ENCODE assay signal across 31 mouse cellular contexts in the genomic region with DNA sequence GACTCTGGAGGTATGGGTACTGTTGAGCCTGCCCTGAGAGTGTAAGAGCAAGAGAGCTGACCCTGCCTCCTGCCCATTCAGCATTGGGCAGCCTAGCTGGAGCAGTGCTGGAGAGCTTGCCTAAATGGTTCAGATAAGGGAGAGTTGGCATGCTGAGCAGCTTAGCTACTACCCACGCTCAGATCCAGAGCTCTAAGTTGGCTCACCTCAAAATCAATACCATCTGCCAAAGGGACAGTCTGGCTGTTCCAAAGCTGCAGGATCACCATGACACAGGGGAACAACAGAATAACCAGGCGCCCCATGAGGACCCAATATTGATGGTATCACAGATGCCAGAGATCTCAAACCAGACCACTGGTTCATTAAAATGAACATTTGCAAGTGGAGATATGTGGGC.
DNase-seq lines count a peak whose midpoint lies in the region; ATAC-seq and TF ChIP-seq lines count a peak whose summit lies in the region.
"Had no signal": no experiment of that assay in that cellular context is flagged by ENCODE, and none has a peak within 500 bp of the region (broad histone marks: within the 10 kb centered on the region; RNA-seq: fewer than 3 reads in every experiment).

No protein-coding gene starts in this region.

- ATAC-seq in neutrophil, adult 5-6 weeks (ENCODE audit: extremely low read depth, insufficient number of reproducible peaks, low FRiP score, poor library complexity, severe bottlenecking) = 0 out of 2 replicates have a peak, but pooled peaks have one; percentile 9
- ATAC-seq: activated CD4-positive, CD25-positive, alpha-beta regulatory T cell, adult 4 months; forebrain, postnatal 0 days; liver, embryonic 12.5 days; liver, postnatal 0 days had no signal

- peak; percentile 33 to 44 for DNase-seq in cerebellum, postnatal 10 days
- no peak for DNase-seq in cerebellum, postnatal 36 days
- no peak for DNase-seq in left cerebral cortex, adult 2 months (ENCODE audit: extremely low spot score in 1 of 2, low spot score in 2 of 2)
- DNase-seq in left cerebral cortex, postnatal 25 days (ENCODE audit: low spot score in 2 of 2) = no peak
- DNase-seq in right cerebral cortex, adult 2 months (ENCODE audit: low spot score in 2 of 2) = peak; percentile 10 to 15
- DNase-seq in right cerebral cortex, postnatal 25 days = no peak
- DNase-seq in heart, adult 2 months = no peak
- DNase-seq: adrenal gland, adult 8-10 months; cerebellum, adult 8-10 months; forebrain, postnatal 0 days; gastrocnemius, postnatal 25 days; heart, adult 18-20 months; heart, postnatal 10 days; kidney, adult 18-20 months; kidney, postnatal 25 days; liver, postnatal 0 days; right cerebral cortex, postnatal 14 days; spleen, adult 18-20 months; thymus, postnatal 14 days had no signal

- H3K27me3 ChIP-seq in heart, adult 2 months (ENCODE audit: control insufficient read depth, insufficient read depth, low read length) = no peaks in the 10 kb centered on the region
- H3K27me3 ChIP-seq: CH12.LX; embryonic facial prominence, embryonic 15.5 days; forebrain, embryonic 12.5 days; heart, embryonic 13.5 days; kidney, embryonic 15.5 days; liver, embryonic 12.5 days; neural tube, embryonic 13.5 days had no signal

- H3K36me3 ChIP-seq in heart, adult 2 months (ENCODE audit: control insufficient read depth, insufficient read depth, low read length) = no peaks in the 10 kb centered on the region
- H3K36me3 ChIP-seq: embryonic facial prominence, embryonic 15.5 days; forebrain, embryonic 12.5 days; heart, embryonic 13.5 days; kidney, embryonic 15.5 days; liver, embryonic 12.5 days; midbrain, embryonic 10.5 days; neural tube, embryonic 13.5 days had no signal

- no peak for TF ChIP-seq CTCF in left cerebral cortex, adult 2 months (IDR thresholded peaks at IDR 0.05)
- no peak for TF ChIP-seq CTCF in heart, adult 2 months (IDR thresholded peaks at IDR 0.05)

- H3K27ac ChIP-seq in left cerebral cortex, adult 2 months = peak overlapping the region; percentile 36; the same call in 1 of the 2 replicates
- H3K27ac ChIP-seq in heart, adult 2 months = no peak overlapping the region
- H3K27ac ChIP-seq: embryonic facial prominence, embryonic 15.5 days; forebrain, embryonic 12.5 days; heart, embryonic 13.5 days; hindbrain, embryonic 14.5 days; kidney, embryonic 15.5 days; liver, embryonic 12.5 days; midbrain, embryonic 10.5 days; neural tube, embryonic 13.5 days had no signal

- 69% methylated on average over 2 of the region's 2 CpGs for WGBS in heart, adult 2 months

- H3K4me1 ChIP-seq in heart, adult 2 months (ENCODE audit: control insufficient read depth, insufficient read depth, low read length) = no peaks in the 10 kb centered on the region
- H3K4me1 ChIP-seq: embryonic facial prominence, embryonic 15.5 days; forebrain, embryonic 12.5 days; heart, embryonic 13.5 days; kidney, embryonic 15.5 days; liver, embryonic 12.5 days; midbrain, embryonic 10.5 days; neural tube, embryonic 13.5 days had no signal

- intact Hi-C loops in left cerebral cortex, adult 2 months (cut with DNase I) = no loop called here
- intact Hi-C loops in left cerebral cortex, postnatal 25 days (cut with DNase I) = no loop called here
- intact Hi-C loops in heart, adult 2 months (cut with DNase I) = no loop called here

- no peak for TF ChIP-seq POLR2A in heart, adult 2 months (IDR thresholded peaks at IDR 0.05; ENCODE audit: insufficient read depth, low read depth, low read length)

- no peak overlapping the region for H3K4me3 ChIP-seq in left cerebral cortex, adult 2 months
- no peak overlapping the region for H3K4me3 ChIP-seq in heart, adult 2 months
- H3K4me3 ChIP-seq: embryonic facial prominence, embryonic 15.5 days; forebrain, embryonic 12.5 days; heart, embryonic 13.5 days; kidney, embryonic 15.5 days; liver, embryonic 12.5 days; midbrain, embryonic 10.5 days; myocyte; neural tube, embryonic 13.5 days had no signal

- H3K79me2 ChIP-seq in heart, adult 2 months (replicated peaks; ENCODE audit: control insufficient read depth, insufficient read depth, low read length) = no peaks in the 10 kb centered on the region

- no peak overlapping the region for H3K9ac ChIP-seq in heart, adult 2 months (ENCODE audit: low read depth, low read length)
- H3K9ac ChIP-seq: embryonic facial prominence, embryonic 15.5 days; forebrain, embryonic 12.5 days; forebrain, postnatal 0 days; heart, embryonic 13.5 days; hindbrain, embryonic 14.5 days; kidney, embryonic 15.5 days; liver, embryonic 12.5 days; liver, postnatal 0 days; neural tube, embryonic 13.5 days had no signal

- no peak for TF ChIP-seq EP300 in heart, adult 2 months (IDR thresholded peaks at IDR 0.05; ENCODE audit: insufficient read depth, low read depth, low read length)

Comparison
In these comparisons a context has a peak if more than half of its experiments do, and no peak if none do; other contexts are left out.
1. DNase-seq: peak in cerebellum, postnatal 10 days (2 of 2) and right cerebral cortex, adult 2 months (2 of 2); none in cerebellum, postnatal 36 days (0 of 2), left cerebral cortex, adult 2 months (0 of 2), left cerebral cortex, postnatal 25 days (0 of 2), right cerebral cortex, postnatal 25 days (single experiment) and heart, adult 2 months (0 of 2).